Mouse (Mus musculus): ENCODE data around the gene Hinfp. TPM values are rescaled to one million over a fixed set of nuclear protein-coding genes. Genes with fewer than 3 reads are reported as not detected.
"Not testable (repeated sequence)": the region's sequence is repeated elsewhere in the genome, so short reads cannot be mapped to it uniquely, and the experiment has no call there.

Hinfp gene
- polyA plus RNA-seq, 1 experiment = 32.3 TPM

DNA sequence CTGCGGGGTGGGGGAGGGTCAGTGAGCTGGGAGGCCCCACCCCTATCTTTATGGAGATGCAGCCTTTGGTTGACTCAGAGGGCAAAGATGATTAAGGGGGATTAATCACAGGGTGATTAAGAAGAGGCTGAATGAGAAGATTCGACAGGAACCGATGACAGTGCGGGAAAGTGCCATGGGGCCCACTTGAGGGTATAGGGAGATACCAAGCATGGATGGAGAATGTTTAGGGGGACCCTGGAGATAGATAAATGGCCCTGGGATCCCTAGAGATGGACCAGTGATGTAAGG, 8.7 kb upstream of the Hinfp start:
- no peak for DNase-seq (ENCODE audit: extremely low spot score in 1 of 2, low spot score in 1 of 2)

DNA sequence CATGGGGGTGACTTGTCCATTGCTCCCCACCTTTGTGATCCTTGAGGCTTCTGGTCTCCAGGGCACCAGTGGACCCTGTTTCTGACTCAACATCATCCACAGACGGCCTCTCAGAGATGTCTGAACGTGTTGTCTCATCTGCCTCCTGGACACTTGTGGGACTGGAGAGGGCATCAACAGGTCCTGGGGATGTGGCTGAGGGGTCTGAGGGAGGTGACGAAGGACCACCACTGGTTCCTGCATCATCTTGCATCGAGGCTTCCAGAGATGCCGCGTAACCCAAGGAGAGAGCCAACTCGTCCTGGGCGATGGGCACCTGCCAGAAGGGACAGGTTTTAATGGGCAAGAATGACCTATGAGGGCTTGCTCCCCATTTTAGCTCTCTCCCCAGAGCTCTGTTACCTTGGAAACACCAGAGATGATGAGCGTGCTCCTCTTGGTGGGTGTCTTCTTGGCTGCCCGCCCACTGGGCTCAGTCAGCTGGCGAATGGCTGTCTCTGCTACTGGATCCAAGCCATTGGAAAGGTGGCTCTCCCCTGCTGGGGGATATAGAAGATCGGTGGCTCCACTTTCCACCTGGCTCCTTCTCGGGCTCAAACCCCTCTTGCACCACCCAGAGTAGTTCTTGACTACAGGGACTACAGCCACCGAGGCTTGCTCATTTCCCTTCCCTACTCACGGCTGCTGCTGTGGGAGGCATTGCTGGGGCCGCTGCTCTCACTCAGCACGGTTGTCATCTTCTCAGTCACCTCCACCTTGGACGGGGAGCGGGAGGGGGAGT, 8.2 kb upstream of the Hinfp start:
- DNase-seq (ENCODE audit: extremely low spot score in 1 of 2, low spot score in 1 of 2) = peak; percentile 81 to 86

DNA sequence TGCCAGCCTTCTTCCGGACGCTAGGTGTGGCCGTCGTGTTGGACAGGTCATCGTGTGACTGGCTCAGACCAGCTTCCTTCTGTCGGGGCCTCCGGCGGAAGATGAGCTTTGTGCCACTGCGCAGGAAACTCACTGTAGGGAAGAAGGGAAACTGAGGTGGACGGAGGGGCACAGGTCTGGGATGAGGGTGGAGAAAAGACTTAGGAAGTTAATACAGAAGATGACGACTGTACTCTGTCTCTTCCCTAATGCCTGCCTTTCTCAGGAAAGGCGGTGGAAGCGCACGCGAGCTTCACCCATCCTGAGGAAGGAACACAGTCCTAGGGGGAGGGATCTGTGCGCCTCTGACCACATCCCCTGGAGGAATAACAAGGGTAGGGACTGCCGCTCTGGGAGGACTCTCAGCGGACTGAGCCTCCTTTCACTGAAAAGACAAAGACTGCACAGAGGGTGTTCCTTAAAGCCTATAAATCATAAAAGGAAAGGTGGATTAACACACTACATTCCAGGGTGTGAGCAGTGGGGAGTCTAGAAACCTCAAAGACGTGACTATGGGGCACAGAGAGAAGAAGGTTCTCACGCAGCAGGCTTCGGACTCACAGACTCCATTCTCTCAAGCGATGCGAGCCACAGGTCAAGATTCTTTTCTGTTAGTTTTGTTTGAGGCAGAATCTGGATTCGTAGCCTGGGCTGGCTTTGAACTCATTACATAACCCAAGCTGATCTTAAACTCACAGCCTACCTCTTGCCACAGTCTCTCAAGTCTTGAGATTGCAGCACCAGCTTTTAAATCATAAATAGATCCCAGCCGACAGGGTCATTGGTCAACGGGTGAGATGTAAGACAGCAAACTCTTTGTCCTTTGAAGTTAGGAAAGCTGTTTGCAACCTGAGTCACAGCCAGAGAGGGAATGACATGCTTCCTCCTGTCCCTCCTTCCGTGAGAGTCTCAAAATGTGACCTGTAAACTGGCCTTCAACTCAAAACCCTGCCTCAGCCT, 6.0 kb upstream of the Hinfp start:
- no peak for DNase-seq (ENCODE audit: extremely low spot score in 1 of 2, low spot score in 1 of 2)

DNA sequence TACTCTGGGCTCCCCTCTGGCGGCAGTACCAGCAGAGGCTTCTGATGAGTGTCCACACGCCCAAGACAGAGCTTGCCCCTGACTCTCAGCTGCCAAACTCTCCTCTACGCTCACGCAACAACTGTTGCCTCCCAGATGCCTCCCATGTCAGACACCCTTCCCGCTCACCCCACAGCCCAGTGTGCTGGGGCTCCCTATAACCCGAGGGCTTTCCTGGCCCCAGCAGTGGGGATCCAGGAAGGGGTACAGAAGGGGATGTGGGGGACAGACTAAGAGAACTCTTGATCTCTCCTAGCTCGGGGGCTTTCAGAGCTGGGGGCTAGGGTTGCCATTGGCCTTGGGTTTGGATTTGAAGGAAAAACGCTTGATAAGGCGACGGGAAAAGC, 5.3 kb upstream of the Hinfp start:
- DNase-seq (ENCODE audit: extremely low spot score in 1 of 2, low spot score in 1 of 2) = no peak

DNA sequence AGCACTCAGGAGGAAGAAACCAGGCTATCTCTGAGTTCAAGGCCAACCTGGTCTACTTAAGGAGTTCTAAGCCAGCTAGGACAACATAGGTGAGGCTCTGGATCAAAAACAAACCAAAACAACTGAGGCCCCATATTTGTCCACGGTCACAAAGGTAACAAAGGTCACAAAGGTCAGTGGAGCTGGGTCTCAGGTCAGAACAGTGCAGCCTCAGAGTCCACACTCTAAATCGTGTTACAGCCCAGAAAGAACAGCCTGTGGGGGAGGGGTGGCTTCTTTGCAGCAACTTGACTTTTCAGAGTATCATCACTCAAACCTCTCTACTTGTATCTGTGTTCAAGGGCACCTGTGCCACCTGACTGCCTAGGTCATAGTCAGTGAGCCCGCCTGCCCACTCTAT, 4.3 kb upstream of the Hinfp start:
- no peak for DNase-seq (ENCODE audit: extremely low spot score in 1 of 2, low spot score in 1 of 2)

DNA sequence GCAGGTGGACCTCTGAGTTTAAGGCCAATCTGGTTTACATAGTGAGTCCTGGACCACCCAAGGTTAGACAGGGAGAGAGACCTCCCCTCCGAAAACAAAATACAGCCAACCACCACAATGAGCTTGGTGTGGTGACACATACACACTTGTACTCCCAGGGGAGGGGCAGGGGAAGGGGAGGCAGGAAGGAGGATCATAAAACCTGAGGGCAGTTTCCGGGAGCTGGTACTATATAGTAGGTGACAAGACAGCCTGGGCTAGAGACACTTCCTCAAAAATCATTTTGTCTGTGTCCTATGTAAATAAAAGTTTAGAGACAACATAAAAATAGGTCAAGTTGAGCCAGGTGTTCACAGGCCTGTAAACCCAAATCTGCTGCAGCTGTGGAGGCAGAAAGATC, 1.8 kb upstream of the Hinfp start:
- no peak for DNase-seq (ENCODE audit: extremely low spot score in 1 of 2, low spot score in 1 of 2)

DNA sequence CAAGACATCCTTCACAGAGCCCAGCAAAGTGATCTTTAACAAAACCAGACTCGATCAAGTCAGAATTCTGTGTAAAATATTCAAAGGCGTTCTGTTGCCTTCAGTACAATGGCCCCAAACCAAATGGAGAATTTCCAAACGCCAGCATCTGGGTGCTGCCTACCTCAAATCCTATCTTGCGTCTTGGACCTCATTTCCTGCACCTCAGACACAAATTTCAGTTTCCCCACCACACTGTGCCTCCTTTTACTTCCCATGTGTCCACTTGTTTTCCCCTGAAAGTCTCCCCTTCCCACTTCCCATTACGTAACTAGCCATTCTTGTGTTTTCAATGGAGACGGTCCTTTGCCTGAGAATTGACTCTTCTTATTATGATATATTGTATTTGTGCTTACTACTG, 1.1 kb upstream of the Hinfp start:
- DNase-seq (ENCODE audit: extremely low spot score in 1 of 2, low spot score in 1 of 2) = no peak

DNA sequence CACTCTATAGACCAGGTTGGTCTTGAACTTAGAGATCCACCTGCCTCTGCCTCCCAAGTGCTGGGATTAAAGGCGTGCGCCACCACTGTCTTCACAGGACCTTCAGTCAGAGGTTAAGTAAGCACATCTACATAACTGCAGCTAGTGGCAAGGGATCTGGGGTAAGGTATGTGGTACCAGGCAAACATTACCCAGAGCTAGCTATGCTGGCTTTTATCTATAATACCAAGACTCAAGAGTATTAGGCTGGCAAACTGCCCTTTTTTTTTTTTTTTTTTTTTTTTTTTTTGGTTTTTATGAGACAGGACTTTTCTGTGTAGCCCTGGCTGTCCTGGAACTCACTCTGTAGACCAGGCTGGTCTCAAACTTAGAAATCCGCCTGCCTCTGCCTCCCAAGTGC, 5.5 kb downstream of the Hinfp start:
- not testable (repeated sequence) for DNase-seq (ENCODE audit: extremely low spot score in 1 of 2, low spot score in 1 of 2)

DNA sequence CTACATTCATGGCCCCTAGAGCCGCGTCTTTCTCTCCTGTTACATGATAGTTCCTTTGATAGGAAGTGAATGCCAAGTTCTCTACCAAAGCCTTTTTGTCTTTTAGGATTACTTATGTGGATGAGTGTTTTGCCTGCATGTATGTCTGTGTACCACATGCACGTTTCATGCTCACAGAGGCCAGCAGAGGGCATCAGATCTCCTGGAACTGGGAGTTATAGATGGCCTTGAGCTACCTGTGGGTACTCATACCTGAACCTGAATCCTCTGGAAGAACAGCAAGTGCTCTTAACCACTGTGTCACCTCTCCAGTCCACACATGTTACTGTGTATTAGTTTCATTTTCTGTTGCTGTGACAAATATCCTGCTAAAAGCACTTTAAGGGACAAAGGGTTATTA, 13.0 kb downstream of the Hinfp start:
- peak in 1 of 2 experiments; percentile 49 for DNase-seq (ENCODE audit: extremely low spot score in 1 of 2, low spot score in 1 of 2)

DNA sequence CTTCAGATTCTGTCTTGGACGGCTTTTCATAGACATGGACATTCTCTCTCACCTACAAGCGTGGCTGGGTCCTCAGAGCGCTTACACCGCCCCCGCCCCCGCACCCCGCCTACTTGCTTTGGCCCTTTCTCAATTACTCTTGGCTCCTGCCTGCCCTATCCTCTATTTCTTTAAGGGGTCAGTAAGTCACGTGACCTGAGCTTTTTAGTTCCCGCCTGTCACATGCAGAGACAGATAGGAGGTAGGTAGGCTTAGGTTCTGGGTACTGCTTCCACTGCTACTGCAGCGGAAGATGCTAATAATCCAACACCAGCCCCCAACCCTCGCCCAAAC, 16.5 kb downstream of the Hinfp start:
- DNase-seq (ENCODE audit: extremely low spot score in 1 of 2, low spot score in 1 of 2) = no peak

DNA sequence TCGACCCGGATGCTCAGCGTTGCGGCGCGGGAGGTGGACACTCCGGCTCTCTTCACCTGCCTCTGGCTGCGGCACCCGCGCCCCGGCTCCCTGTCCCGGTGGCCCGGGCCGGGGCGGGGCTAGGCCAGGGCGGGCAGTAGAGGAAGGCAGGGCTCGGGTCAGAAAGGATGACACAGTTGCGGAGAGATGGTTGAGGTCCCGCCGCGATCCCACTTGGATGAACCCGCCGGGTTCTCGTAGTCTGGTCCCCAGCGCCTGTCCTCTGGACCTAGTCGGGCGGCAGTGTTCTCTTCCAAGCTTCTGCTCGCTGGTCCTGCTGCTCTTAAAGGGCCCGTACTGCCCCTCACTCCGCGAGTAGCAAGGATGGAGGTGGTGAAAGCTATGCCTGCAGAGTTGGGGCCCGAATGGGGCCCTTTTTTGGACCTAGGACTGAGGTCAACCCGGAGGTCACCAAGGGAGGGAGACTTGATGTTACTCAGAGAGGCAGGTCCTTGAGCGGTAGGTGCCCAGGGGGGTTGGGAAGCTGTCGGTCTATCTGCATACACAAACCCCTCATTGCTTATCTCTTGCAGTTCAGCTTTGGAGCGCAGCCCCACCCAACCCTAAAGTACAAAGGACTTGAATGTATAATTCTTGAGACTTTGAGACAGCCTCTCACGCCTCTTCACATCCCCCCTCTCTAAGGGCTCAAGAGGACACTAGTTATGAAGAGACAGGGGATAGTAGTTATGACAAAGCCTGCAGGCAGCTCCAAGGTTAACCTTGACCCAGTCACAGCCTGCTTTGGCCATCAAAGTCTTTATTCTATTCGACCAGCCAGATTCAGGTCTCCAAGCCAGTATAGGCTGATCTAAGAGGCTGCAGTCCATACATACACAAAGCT, 17.2 kb downstream of the Hinfp start, which contains the start of gene Abcg4:
TSS of gene Abcg4 (minus strand) at position 540 of the 883 bp plus-strand sequence.
- peak in 1 of 2 experiments; percentile 57 for DNase-seq (ENCODE audit: extremely low spot score in 1 of 2, low spot score in 1 of 2)

DNA sequence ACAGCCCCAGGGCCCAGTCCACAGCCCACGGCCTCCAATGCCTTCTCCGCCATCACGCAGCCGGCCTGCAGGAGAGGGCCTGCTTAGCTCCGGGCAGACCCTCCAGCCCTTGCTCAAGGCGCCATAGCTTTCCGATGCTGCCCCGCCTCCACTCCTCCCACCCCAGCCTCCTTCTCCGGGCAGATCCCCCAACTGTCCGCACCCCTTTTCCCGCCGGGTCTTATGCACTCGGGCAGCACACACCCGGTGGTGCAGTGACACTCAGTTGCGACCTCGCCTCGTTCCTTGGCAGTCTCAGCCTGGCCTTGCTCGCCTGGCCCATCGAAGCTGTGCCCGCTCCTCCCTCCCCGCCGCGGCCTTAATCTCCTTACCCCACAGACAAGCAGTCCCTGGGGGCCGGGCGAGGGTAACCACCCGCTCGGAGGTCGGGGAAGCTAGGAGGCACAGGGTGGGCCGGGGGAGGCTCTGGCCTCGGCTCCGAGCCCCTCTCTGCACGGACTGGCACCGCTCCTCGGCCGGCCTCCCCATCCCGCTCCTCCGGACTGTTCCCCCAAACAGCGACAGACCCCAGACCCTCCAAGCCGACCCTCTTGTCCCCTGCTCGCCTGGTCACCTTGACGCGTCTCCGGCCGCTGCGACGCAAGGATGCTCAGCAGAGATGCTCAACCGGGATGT, 17.9 kb downstream of the Hinfp start:
- DNase-seq (ENCODE audit: extremely low spot score in 1 of 2, low spot score in 1 of 2) = no peak

DNA sequence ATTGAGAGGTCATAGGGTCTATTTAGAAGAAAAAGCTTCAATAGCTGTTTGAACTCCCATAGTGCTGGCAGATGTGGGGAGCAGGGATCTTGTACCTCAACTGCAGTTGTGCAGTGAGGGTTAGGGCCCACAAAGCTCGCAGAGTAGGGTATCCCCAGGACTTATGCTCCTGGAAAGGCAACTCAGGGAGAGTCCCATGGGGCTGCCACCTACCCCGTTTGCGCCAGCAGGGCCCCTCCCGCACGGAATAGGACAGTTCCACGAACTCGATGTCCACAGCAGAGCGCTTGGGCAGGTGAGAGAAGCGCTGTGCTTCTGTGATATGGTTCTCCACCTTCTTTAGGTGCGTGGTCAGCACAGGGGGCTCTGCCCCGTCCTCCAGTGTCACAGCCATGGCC, 18.5 kb downstream of the Hinfp start:
- DNase-seq (ENCODE audit: extremely low spot score in 1 of 2, low spot score in 1 of 2) = no peak

DNA sequence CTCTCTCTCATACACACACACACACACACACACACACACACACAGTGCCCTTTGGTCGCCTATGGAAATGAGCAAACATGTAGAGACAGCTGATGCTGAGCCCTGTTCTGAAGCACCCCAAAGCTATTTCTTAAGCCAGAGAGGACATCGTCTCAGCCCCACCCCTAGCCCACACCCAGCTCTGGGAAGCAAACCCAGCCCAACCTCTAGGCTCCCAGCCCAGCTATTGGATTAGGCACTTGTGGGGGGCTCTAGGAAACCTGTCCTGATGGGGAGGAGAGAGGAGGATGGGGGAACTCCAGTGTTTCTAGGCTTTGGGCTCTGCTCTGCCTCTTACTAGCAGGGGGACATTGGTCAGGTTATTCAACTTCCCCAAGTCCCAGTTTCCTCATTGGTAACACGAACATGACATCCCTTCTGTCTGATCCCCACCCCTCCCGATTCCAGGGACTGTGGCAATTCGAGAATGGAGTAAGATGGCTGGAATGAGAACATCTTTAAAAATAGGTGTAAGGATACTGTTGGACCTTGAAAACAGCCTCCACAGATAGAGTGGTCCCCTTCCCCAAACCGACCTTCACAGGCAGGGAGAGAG, 19.1 kb downstream of the Hinfp start:
- DNase-seq (ENCODE audit: extremely low spot score in 1 of 2, low spot score in 1 of 2) = no peak

DNA sequence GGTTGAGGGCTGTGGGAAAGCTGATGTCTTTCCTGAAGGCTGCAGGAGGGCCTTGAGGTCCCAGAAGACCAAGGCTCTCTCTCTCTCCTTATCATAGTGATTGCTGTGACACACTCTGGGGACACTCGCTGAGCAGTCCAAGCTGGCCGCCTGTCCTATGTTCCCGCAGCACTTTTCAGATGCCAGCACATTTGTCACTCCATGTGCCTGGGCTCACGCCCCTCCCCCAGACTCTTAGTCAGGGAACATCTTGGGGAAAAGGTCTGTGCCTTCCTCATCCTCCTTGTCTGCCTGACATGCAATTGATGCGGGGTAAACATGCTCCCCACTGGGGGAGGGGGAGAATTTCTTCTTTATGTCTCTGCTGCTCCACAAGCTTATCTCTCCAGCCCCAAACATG, 22.3 kb downstream of the Hinfp start:
- DNase-seq (ENCODE audit: extremely low spot score in 1 of 2, low spot score in 1 of 2) = no peak

DNA sequence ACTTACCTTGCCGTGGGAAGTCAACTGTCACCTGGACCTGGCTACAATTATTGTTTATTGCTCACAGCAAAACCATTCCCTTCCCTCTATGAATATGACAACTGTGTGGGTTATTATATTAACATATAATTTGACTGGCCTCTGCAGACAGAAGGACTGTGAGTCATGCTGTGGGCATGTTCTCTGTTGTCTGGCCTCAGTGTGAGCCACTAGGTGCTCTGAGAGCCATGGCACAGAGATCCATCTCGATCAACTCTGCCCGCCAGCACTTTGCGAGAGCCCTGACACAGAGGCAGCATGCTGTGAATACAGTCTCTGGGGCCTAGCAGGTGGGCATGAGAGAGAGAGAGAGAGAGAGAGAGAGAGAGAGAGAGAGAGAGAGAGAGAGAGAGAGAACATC, 35.5 kb downstream of the Hinfp start:
- no peak for DNase-seq (ENCODE audit: extremely low spot score in 1 of 2, low spot score in 1 of 2)

DNA sequence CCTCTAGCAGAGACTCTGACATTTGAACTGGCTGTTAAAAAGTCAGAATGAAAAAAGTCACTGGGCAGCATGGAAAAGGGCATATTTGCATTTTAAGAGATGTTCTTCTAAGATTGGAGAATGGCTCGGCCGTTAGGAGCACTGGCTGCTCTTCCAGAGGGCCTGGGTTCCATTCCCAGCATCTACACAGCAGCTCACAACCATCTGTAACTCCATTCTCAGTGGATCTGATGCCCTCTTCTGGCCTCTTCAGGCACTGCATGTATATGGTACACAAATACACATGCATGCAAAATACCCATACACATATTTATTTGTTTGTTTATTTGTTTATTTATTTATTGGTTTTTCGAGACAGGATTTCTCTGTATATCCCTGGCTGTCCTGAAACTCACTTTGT, 36.4 kb downstream of the Hinfp start:
- DNase-seq (ENCODE audit: extremely low spot score in 1 of 2, low spot score in 1 of 2) = no peak

DNA sequence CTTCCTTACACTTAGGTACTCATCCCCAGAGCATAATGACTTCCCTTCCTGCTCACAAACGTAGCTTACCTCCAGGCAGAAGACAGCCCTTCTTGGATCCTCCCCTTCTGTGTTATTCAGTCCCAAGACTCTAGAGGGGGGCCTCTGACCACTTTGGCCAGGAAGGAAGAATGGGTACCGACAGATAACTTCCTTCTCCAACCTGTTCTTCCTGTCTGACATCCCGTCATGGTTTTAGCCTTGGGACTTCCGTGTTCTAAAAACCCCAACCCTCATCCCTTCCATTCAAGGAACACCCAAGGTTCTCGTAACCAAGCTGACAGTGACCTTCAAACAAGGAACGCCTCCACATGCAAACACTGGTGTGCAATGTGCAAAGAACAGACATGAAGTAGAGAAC, 37.0 kb downstream of the Hinfp start, which contains the start of gene Nlrx1:
TSS of gene Nlrx1 (minus strand) at position 168 of the 400 bp plus-strand sequence.
- no peak for DNase-seq (ENCODE audit: extremely low spot score in 1 of 2, low spot score in 1 of 2)

DNA sequence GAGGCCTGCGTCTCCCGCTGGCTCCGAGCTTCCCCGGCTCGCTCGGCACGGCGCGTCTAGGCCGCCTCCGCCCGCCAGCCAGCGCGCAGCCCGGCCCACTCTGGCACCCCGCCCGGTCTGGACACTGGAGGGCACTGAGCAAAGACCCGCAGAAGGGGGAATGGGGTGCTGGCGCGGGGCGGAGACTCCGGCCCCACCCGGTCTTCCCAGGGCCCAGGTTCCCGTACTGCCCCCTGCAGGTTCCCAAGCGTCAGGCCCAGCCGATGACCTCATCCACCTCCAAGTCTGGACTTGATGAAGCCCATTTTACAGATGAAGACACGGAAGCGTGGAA, 37.5 kb downstream of the Hinfp start:
- DNase-seq (ENCODE audit: extremely low spot score in 1 of 2, low spot score in 1 of 2) = peak in 1 of 2 experiments; percentile 83
